Mouse (Mus musculus) liver, embryonic 11.5 days (tissue): ENCODE measurements around the gene Ahdc1. TPM values are rescaled to one million over a fixed set of nuclear protein-coding genes. Genes with fewer than 3 reads are reported as not detected.
A peak's percentile ranks its signal among the peaks of the same experiment; 100 is the strongest.

Experiments
- ATAC-seq: fragments of 200-750 bp; cut with Nextera tagmentation; replicated peaks from 2 replicates; pipeline ENCODE4 v1.8.0; 2017; ENCODE audit warnings: moderate number of reproducible peaks, mild to moderate bottlenecking, moderate TSS enrichment, moderate library complexity; ENCODE audit not compliant: low FRiP score
- DNase-seq: peaks from one replicate; pipeline ENCODE4 v3.0.0-alpha.2; 2017; ENCODE audit warnings: low spot score
- H3K27ac ChIP-seq: fragments of 300-500 bp; sonication (generic); 2 replicates; pipeline ENCODE4 v1.5.1; 2014; ENCODE audit warnings: mild to moderate bottlenecking, low read depth, low read length, control low read depth
- H3K27me3 ChIP-seq: fragments of 300-500 bp; sonication (generic); replicated peaks from 2 replicates; pipeline ENCODE4 v1.6.1; 2014; ENCODE audit warnings: low read length, mixed read lengths; ENCODE audit not compliant: control insufficient read depth, insufficient read depth
- H3K36me3 ChIP-seq: fragments of 300-500 bp; sonication (generic); 2 replicates; pipeline ENCODE4 v1.6.1; 2014; ENCODE audit warnings: mild to moderate bottlenecking, low read length, moderate library complexity, mixed read lengths; ENCODE audit not compliant: control insufficient read depth, insufficient read depth
- H3K4me1 ChIP-seq: fragments of 300-500 bp; sonication (generic); replicated peaks from 2 replicates; pipeline ENCODE4 v1.6.1; 2014; ENCODE audit warnings: low read length, mixed read lengths; ENCODE audit not compliant: control insufficient read depth, insufficient read depth
- H3K4me2 ChIP-seq: fragments of 300-500 bp; sonication (generic); 2 replicates; pipeline ENCODE4 v1.6.1; 2014; ENCODE audit warnings: mild to moderate bottlenecking, control low read depth, moderate library complexity
- H3K4me3 ChIP-seq: fragments of 300-500 bp; sonication (generic); 2 replicates; pipeline ENCODE4 v1.5.1; 2014; ENCODE audit warnings: low read depth, low read length, control low read depth
- H3K9ac ChIP-seq: fragments of 300-500 bp; sonication (generic); 2 replicates; pipeline ENCODE4 v1.6.1; 2014; ENCODE audit warnings: low read depth, low read length, control low read depth
- H3K9me3 ChIP-seq: fragments of 300-500 bp; sonication (generic); 2 replicates; pipeline ENCODE4 v1.6.1; 2016; ENCODE audit warnings: low read length, inconsistent platforms, mixed read lengths; ENCODE audit not compliant: control insufficient read depth
- WGBS: fragments of 180-500 bp; shearing (Covaris S2); extraction: QIAGEN DNeasy Blood & Tissue Kit; methylation state at CpG from one replicate; pipeline ENCODE4 v1.1.7; 2014; 5-methylcytosine and 5-hydroxymethylcytosine counted together
- polyA plus RNA-seq: library from polyadenylated mRNA; unstranded; fragments of >200 nt; fragmentation: Nextera tagmentation; extraction: Ambion mirVana; gene quantifications from 2 replicates; pipeline ENCODE4 v1.2.1, GENCODE M21; 2014

Ahdc1 gene
- polyA plus RNA-seq, 1 experiment from 2014 or later, result 6.1 TPM

GRCm38 (mm10) chr4:133116756-133117470 lies 105.9 kb downstream of the Ahdc1 start:
- WGBS, result 50% methylated on average over 3 of the region's 3 CpGs
- ATAC-seq, result no peak
- Histone ChIP-seq H3K4me2 (no peak overlapping the region; the same call in 1 of the 2 replicates), H3K27ac (peak overlapping the region; percentile 87; the same call in 1 of the 2 replicates), H3K27me3 (no peaks in the 10 kb centered on the region), H3K9me3 (no peaks in the 10 kb centered on the region), H3K36me3 (no peaks in the 10 kb centered on the region), H3K9ac (no peak overlapping the region), H3K4me3 (no peak overlapping the region), H3K4me1 (peaks cover 14% of the 10 kb centered on the region)
- DNase-seq, result no peak

GRCm38 (mm10) chr4:133117556-133118411 lies 106.7 kb downstream of the Ahdc1 start:
- H3K4me1 ChIP-seq, result peaks cover 19% of the 10 kb centered on the region
- no peaks in the 10 kb centered on the region for H3K9me3 ChIP-seq
- ATAC-seq, result 0 out of 2 replicates have a peak, but pooled peaks have one; percentile 31
- peak overlapping the region; percentile 28 for H3K4me2 ChIP-seq
- 29% methylated on average over 18 of the region's 18 CpGs for WGBS
- no peaks in the 10 kb centered on the region for H3K27me3 ChIP-seq
- H3K36me3 ChIP-seq, result no peaks in the 10 kb centered on the region
- H3K27ac ChIP-seq, result peak overlapping the region; percentile 87
- DNase-seq, result peak; percentile 51
- H3K9ac ChIP-seq, result peak overlapping the region; percentile 30; the same call in 1 of the 2 replicates
- peak overlapping the region; percentile 10; the same call in 1 of the 2 replicates for H3K4me3 ChIP-seq

- Histone ChIP-seq H3K27me3 (no peaks in the 10 kb centered on the region), H3K27ac (no peak overlapping the region), H3K36me3 (no peaks in the 10 kb centered on the region), H3K4me3 (no peak overlapping the region), H3K4me2 (no peak overlapping the region), H3K9ac (no peak overlapping the region), H3K4me1 (peaks cover 19% of the 10 kb centered on the region), H3K9me3 (no peaks in the 10 kb centered on the region)
- DNase-seq, result no peak
- 82% methylated on average over 6 of the region's 6 CpGs for WGBS
- no peak for ATAC-seq
Measured at GRCm38 (mm10) chr4:133118775-133119375, 107.8 kb downstream of the Ahdc1 start.

GRCm38 (mm10) chr4:133119579-133119978 lies 108.5 kb downstream of the Ahdc1 start:
- H3K4me2 ChIP-seq, result no peak overlapping the region
- H3K9me3 ChIP-seq, result 0 out of 2 replicates have a peak, but pooled peaks cover 3% of the 10 kb centered on the region
- peaks cover 19% of the 10 kb centered on the region for H3K4me1 ChIP-seq
- no peak overlapping the region for H3K9ac ChIP-seq
- DNase-seq, result no peak
- no peaks in the 10 kb centered on the region; the same call in 1 of the 2 replicates for H3K36me3 ChIP-seq
- H3K27me3 ChIP-seq, result no peaks in the 10 kb centered on the region
- 89% methylated on average over 6 of the region's 6 CpGs for WGBS
- no peak overlapping the region for H3K27ac ChIP-seq
- H3K4me3 ChIP-seq, result no peak overlapping the region
- no peak for ATAC-seq

- 0 out of 2 replicates have a peak, but pooled peaks cover 3% of the 10 kb centered on the region for H3K9me3 ChIP-seq
- no peaks in the 10 kb centered on the region; the same call in 1 of the 2 replicates for H3K36me3 ChIP-seq
- no peaks in the 10 kb centered on the region for H3K27me3 ChIP-seq
- no peak overlapping the region for H3K9ac ChIP-seq
- no peak for ATAC-seq
- 30% methylated on average over 11 of the region's 11 CpGs for WGBS
- H3K4me3 ChIP-seq, result no peak overlapping the region
- H3K4me2 ChIP-seq, result no peak overlapping the region
- H3K4me1 ChIP-seq, result peaks cover 19% of the 10 kb centered on the region
- no peak overlapping the region for H3K27ac ChIP-seq
- DNase-seq, result no peak
Measured at GRCm38 (mm10) chr4:133120833-133121321, 109.8 kb downstream of the Ahdc1 start.

GRCm38 (mm10) chr4:133121416-133121815 lies 110.4 kb downstream of the Ahdc1 start:
- H3K4me3 ChIP-seq, result no peak overlapping the region
- H3K36me3 ChIP-seq, result no peaks in the 10 kb centered on the region; the same call in 1 of the 2 replicates
- DNase-seq (no peak), ATAC-seq (no peak)
- H3K27ac ChIP-seq, result no peak overlapping the region
- H3K9ac ChIP-seq, result no peak overlapping the region
- H3K4me1 ChIP-seq, result peaks cover 18% of the 10 kb centered on the region
- no peak overlapping the region for H3K4me2 ChIP-seq
- 0 out of 2 replicates have a peak, but pooled peaks cover 3% of the 10 kb centered on the region for H3K9me3 ChIP-seq
- H3K27me3 ChIP-seq, result no peaks in the 10 kb centered on the region
- WGBS, result 62% methylated on average over 1 of the region's 1 CpGs

GRCm38 (mm10) chr4:133121974-133122637 lies 111.0 kb downstream of the Ahdc1 start:
- H3K27me3 ChIP-seq, result no peaks in the 10 kb centered on the region
- H3K9ac ChIP-seq, result no peak overlapping the region
- H3K4me3 ChIP-seq, result no peak overlapping the region
- H3K4me1 ChIP-seq, result peaks cover 12% of the 10 kb centered on the region
- 0 out of 2 replicates have a peak, but pooled peaks cover 3% of the 10 kb centered on the region for H3K9me3 ChIP-seq
- H3K4me2 ChIP-seq, result no peak overlapping the region
- 19% methylated on average over 5 of the region's 5 CpGs for WGBS
- DNase-seq (no peak), ATAC-seq (no peak)
- H3K36me3 ChIP-seq, result no peaks in the 10 kb centered on the region; the same call in 1 of the 2 replicates
- no peak overlapping the region for H3K27ac ChIP-seq

GRCm38 (mm10) chr4:133127079-133127478 lies 116.0 kb downstream of the Ahdc1 start:
- no peak overlapping the region for H3K4me3 ChIP-seq
- no peak for ATAC-seq
- no peak for DNase-seq
- 53% methylated on average over 3 of the region's 3 CpGs for WGBS
- no peak overlapping the region for H3K27ac ChIP-seq
- H3K9ac ChIP-seq, result no peak overlapping the region
- H3K4me2 ChIP-seq, result no peak overlapping the region
- H3K36me3 ChIP-seq, result no peaks in the 10 kb centered on the region; the same call in 1 of the 2 replicates
- peaks cover 18% of the 10 kb centered on the region for H3K4me1 ChIP-seq
- no peaks in the 10 kb centered on the region for H3K27me3 ChIP-seq
- H3K9me3 ChIP-seq, result 0 out of 2 replicates have a peak, but pooled peaks cover 3% of the 10 kb centered on the region
